Mouse (Mus musculus) forebrain, embryonic 12.5 days (tissue): ENCODE measurements at regions not wholly inside any gene's neighbourhood (a gene's known extent, or its start where the extent isn't known, plus 50 kb on each side); places are given as distances from the start of the nearest gene placed in this dataset.
A peak's percentile ranks its signal among the peaks of the same experiment; 100 is the strongest.

Source experiments
- ATAC-seq: fragments of 200-750 bp; cut with Nextera tagmentation; 2 replicates; pipeline ENCODE4 v1.8.0; 2017; ENCODE audit warnings: moderate TSS enrichment; ENCODE audit not compliant: low FRiP score
- H3K27ac ChIP-seq: fragments of 300-500 bp; sonication (generic); 2 replicates; pipeline ENCODE4 v1.5.1; 2016; ENCODE audit warnings: mild to moderate bottlenecking
- H3K27me3 ChIP-seq: fragments of 300-500 bp; sonication (generic); 2 replicates; pipeline ENCODE4 v1.6.1; 2016; ENCODE audit warnings: mild to moderate bottlenecking
- H3K36me3 ChIP-seq: fragments of 300-500 bp; sonication (generic); replicated peaks from 2 replicates; pipeline ENCODE4 v1.6.1; 2016; ENCODE audit warnings: mild to moderate bottlenecking
- H3K4me1 ChIP-seq: fragments of 300-500 bp; sonication (generic); 2 replicates; pipeline ENCODE4 v1.6.1; 2016
- H3K4me2 ChIP-seq: fragments of 300-500 bp; sonication (generic); 2 replicates; pipeline ENCODE4 v1.6.1; 2016; ENCODE audit warnings: mild to moderate bottlenecking, moderate library complexity
- H3K4me3 ChIP-seq: fragments of 300-500 bp; sonication (generic); replicated peaks from 2 replicates; pipeline ENCODE4 v1.5.1; 2016; ENCODE audit warnings: mild to moderate bottlenecking
- H3K9ac ChIP-seq: fragments of 300-500 bp; sonication (generic); 2 replicates; pipeline ENCODE4 v1.6.1; 2016; ENCODE audit warnings: mild to moderate bottlenecking
- H3K9me3 ChIP-seq: fragments of 300-500 bp; sonication (generic); 2 replicates; pipeline ENCODE4 v1.6.1; 2016
- WGBS: fragments of 180-500 bp; shearing (Covaris S2); methylation state at CpG from one replicate; pipeline ENCODE4 v1.1.7; 2016; 5-methylcytosine and 5-hydroxymethylcytosine counted together

- Histone ChIP-seq H3K4me3 (no peak overlapping the region), H3K36me3 (no peaks in the 10 kb centered on the region), H3K4me2 (no peak overlapping the region), H3K4me1 (peaks cover 4% of the 10 kb centered on the region), H3K27me3 (peaks cover 3% of the 10 kb centered on the region; the same call in 1 of the 2 replicates), H3K27ac (no peak overlapping the region), H3K9ac (no peak overlapping the region), H3K9me3 (no peaks in the 10 kb centered on the region)
- 97% methylated on average over 3 of the region's 3 CpGs for WGBS
- no peak for ATAC-seq
These were observed 92.0 kb downstream of the S1pr1 start for GRCm38 (mm10) chr3:115622920-115623319.

- H3K27ac ChIP-seq = no peak overlapping the region
- 73% methylated on average over 2 of the region's 2 CpGs for WGBS
- peaks cover 3% of the 10 kb centered on the region; the same call in 1 of the 2 replicates for H3K27me3 ChIP-seq
These were observed 92.6 kb downstream of the S1pr1 start for GRCm38 (mm10) chr3:115622300-115622699.

GRCm38 (mm10) chr3:115619970-115620369 is 94.9 kb downstream of the S1pr1 start:
- 80% methylated on average over 3 of the region's 3 CpGs for WGBS
- Histone ChIP-seq H3K27ac (no peak overlapping the region), H3K9me3 (no peaks in the 10 kb centered on the region), H3K4me2 (no peak overlapping the region), H3K4me1 (peaks cover 4% of the 10 kb centered on the region), H3K36me3 (no peaks in the 10 kb centered on the region), H3K4me3 (no peak overlapping the region), H3K27me3 (0 out of 2 replicates have a peak, but pooled peaks cover 3% of the 10 kb centered on the region), H3K9ac (no peak overlapping the region)
- ATAC-seq = no peak

More at GRCm38 (mm10) chr3:115622300-115622699, 92.6 kb downstream of the S1pr1 start:
- Histone ChIP-seq H3K4me2 (no peak overlapping the region), H3K9me3 (no peaks in the 10 kb centered on the region), H3K9ac (no peak overlapping the region), H3K4me1 (peaks cover 4% of the 10 kb centered on the region), H3K36me3 (no peaks in the 10 kb centered on the region), H3K4me3 (no peak overlapping the region)
- no peak for ATAC-seq

- H3K27ac ChIP-seq = no peak overlapping the region
- 27% methylated on average over 7 of the region's 7 CpGs for WGBS
- peak; percentile 46; the same call in 1 of the 2 replicates for ATAC-seq
These were observed 98.8 kb downstream of the S1pr1 start for GRCm38 (mm10) chr3:115615994-115616598.

GRCm38 (mm10) chr3:115612859-115613258 is 102.0 kb downstream of the S1pr1 start:
- Histone ChIP-seq H3K4me2 (no peak overlapping the region), H3K27ac (no peak overlapping the region), H3K9ac (no peak overlapping the region), H3K4me3 (no peak overlapping the region), H3K27me3 (no peaks in the 10 kb centered on the region), H3K4me1 (no peaks in the 10 kb centered on the region), H3K9me3 (no peaks in the 10 kb centered on the region), H3K36me3 (no peaks in the 10 kb centered on the region)
- no peak for ATAC-seq
- WGBS = 88% methylated on average over 6 of the region's 6 CpGs

More at GRCm38 (mm10) chr3:115615994-115616598, 98.8 kb downstream of the S1pr1 start:
- Histone ChIP-seq H3K27me3 (no peaks in the 10 kb centered on the region), H3K4me2 (no peak overlapping the region), H3K4me1 (no peaks in the 10 kb centered on the region), H3K9ac (no peak overlapping the region), H3K36me3 (no peaks in the 10 kb centered on the region), H3K4me3 (no peak overlapping the region), H3K9me3 (no peaks in the 10 kb centered on the region)

- no peak overlapping the region for H3K27ac ChIP-seq
- ATAC-seq = no peak
- 89% methylated on average over 5 of the region's 5 CpGs for WGBS
- H3K4me1 ChIP-seq = no peaks in the 10 kb centered on the region
- H3K4me3 ChIP-seq = no peak overlapping the region
- no peaks in the 10 kb centered on the region for H3K9me3 ChIP-seq
- H3K9ac ChIP-seq = no peak overlapping the region
- H3K27me3 ChIP-seq = no peaks in the 10 kb centered on the region
- no peak overlapping the region for H3K4me2 ChIP-seq
- no peaks in the 10 kb centered on the region for H3K36me3 ChIP-seq
These were observed 106.8 kb downstream of the S1pr1 start for GRCm38 (mm10) chr3:115608087-115608486.

- no peaks in the 10 kb centered on the region for H3K27me3 ChIP-seq
- no peaks in the 10 kb centered on the region for H3K4me1 ChIP-seq
- H3K4me3 ChIP-seq = no peak overlapping the region
- no peaks in the 10 kb centered on the region for H3K36me3 ChIP-seq
- no peak overlapping the region for H3K9ac ChIP-seq
- H3K27ac ChIP-seq = no peak overlapping the region
- no peak for ATAC-seq
- H3K9me3 ChIP-seq = no peaks in the 10 kb centered on the region
- WGBS = 68% methylated on average over 5 of the region's 5 CpGs
- H3K4me2 ChIP-seq = no peak overlapping the region
These were observed 110.1 kb downstream of the S1pr1 start for GRCm38 (mm10) chr3:115604734-115605279.

GRCm38 (mm10) chr3:115604267-115604666 is 110.6 kb downstream of the S1pr1 start:
- Histone ChIP-seq H3K36me3 (no peaks in the 10 kb centered on the region), H3K4me1 (no peaks in the 10 kb centered on the region), H3K9me3 (no peaks in the 10 kb centered on the region), H3K27me3 (no peaks in the 10 kb centered on the region), H3K4me2 (no peak overlapping the region), H3K4me3 (no peak overlapping the region), H3K27ac (no peak overlapping the region), H3K9ac (no peak overlapping the region)
- 80% methylated on average over 7 of the region's 7 CpGs for WGBS
- ATAC-seq = no peak

GRCm38 (mm10) chr3:115603803-115604202 is 111.1 kb downstream of the S1pr1 start:
- Histone ChIP-seq H3K36me3 (no peaks in the 10 kb centered on the region), H3K4me2 (no peak overlapping the region), H3K4me1 (no peaks in the 10 kb centered on the region), H3K27me3 (no peaks in the 10 kb centered on the region), H3K27ac (no peak overlapping the region), H3K4me3 (no peak overlapping the region), H3K9me3 (no peaks in the 10 kb centered on the region), H3K9ac (no peak overlapping the region)
- 81% methylated on average over 3 of the region's 3 CpGs for WGBS
- no peak for ATAC-seq

GRCm38 (mm10) chr3:115599281-115599680 is 115.6 kb downstream of the S1pr1 start:
- Histone ChIP-seq H3K27me3 (no peaks in the 10 kb centered on the region), H3K9me3 (no peaks in the 10 kb centered on the region), H3K36me3 (no peaks in the 10 kb centered on the region), H3K4me3 (no peak overlapping the region), H3K4me1 (no peaks in the 10 kb centered on the region), H3K27ac (no peak overlapping the region), H3K4me2 (no peak overlapping the region), H3K9ac (no peak overlapping the region)
- 95% methylated on average over 2 of the region's 2 CpGs for WGBS
- no peak for ATAC-seq

GRCm38 (mm10) chr3:115596523-115596922 is 118.3 kb downstream of the S1pr1 start:
- Histone ChIP-seq H3K4me1 (no peaks in the 10 kb centered on the region), H3K4me2 (no peak overlapping the region)
- ATAC-seq = peak; percentile 38; the same call in 1 of the 2 replicates

GRCm38 (mm10) chr3:115590716-115591115 is 124.2 kb downstream of the S1pr1 start:
- no peak overlapping the region for H3K4me3 ChIP-seq
- no peaks in the 10 kb centered on the region for H3K4me1 ChIP-seq
- no peaks in the 10 kb centered on the region for H3K36me3 ChIP-seq
- no peak overlapping the region for H3K9ac ChIP-seq
- no peak overlapping the region for H3K27ac ChIP-seq
- no peaks in the 10 kb centered on the region for H3K9me3 ChIP-seq
- no peaks in the 10 kb centered on the region for H3K27me3 ChIP-seq
- no peak overlapping the region for H3K4me2 ChIP-seq
- no peak for ATAC-seq
- 81% methylated on average over 5 of the region's 5 CpGs for WGBS

More at GRCm38 (mm10) chr3:115596523-115596922, 118.3 kb downstream of the S1pr1 start:
- Histone ChIP-seq H3K27me3 (no peaks in the 10 kb centered on the region), H3K27ac (no peak overlapping the region), H3K4me3 (no peak overlapping the region), H3K36me3 (no peaks in the 10 kb centered on the region), H3K9ac (no peak overlapping the region), H3K9me3 (no peaks in the 10 kb centered on the region)
- WGBS = 36% methylated on average over 6 of the region's 6 CpGs

GRCm38 (mm10) chr3:115588585-115588984 is 126.3 kb downstream of the S1pr1 start:
- Histone ChIP-seq H3K4me3 (no peak overlapping the region), H3K9me3 (no peaks in the 10 kb centered on the region), H3K27me3 (no peaks in the 10 kb centered on the region), H3K9ac (no peak overlapping the region), H3K4me2 (no peak overlapping the region), H3K27ac (no peak overlapping the region), H3K4me1 (no peaks in the 10 kb centered on the region), H3K36me3 (no peaks in the 10 kb centered on the region)
- 72% methylated on average over 2 of the region's 2 CpGs for WGBS
- ATAC-seq = no peak
